Mouse (Mus musculus): Measurements from ENCODE around the gene Emc10. TPM values are rescaled to one million over a fixed set of nuclear protein-coding genes. Genes with fewer than 3 reads are reported as not detected.

Gene Emc10
- polyA plus RNA-seq, 1 experiment from 2014 or later, result 145 TPM

DNA sequence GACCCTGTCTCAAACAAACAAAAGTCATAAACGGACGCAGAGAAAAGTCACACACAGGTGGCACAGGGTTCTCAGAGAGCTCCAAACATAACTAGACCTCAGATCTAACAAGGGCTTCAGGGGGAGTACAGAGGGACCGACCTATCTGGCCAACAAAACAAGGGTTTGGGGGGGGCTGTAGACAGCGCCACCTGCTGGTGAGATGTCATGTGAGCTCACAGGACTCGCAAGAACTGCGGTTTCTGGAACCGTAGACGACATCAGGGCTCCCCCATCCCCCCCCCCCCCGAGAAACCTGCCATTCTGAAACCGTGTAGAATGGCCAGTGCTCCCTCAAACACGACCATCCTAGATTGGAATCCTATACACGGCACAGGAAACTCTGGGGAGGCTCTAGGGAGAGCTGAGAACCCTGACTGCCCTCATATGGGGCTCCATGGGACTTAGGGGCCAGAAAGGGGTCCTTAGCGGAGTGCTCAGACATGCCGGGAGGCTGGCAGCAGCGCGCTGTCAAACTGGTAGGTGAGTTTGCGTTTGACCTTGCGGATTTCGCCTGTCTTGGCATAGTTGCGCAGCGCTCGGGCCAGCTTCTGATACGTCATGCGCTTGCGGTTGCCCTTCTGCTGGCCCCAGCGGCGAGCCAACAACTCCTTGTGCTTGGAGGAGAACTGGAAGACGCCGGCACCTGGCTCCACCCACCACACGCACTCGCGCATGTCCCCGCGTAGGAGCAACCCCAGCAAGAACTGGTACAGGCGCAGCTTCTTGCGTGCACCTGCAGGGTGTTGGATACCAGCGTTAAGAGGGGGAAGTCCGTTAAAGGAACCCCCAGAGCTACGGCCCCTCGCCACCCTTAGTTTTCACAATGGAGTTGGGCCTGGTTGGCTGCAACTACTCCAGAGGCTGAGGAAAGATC lies 31.4 kb upstream of the Emc10 start:
- WGBS, result 5% methylated on average over 40 of the region's 40 CpGs
- peak overlapping the region; percentile 17; the same call in 1 of the 2 replicates for H3K27ac ChIP-seq (ENCODE audit: low read depth, low read length)
- peak overlapping the region; percentile 44 for H3K4me3 ChIP-seq (ENCODE audit: low read length)
- peak; percentile 59; the same call in 1 of the 2 replicates for ATAC-seq
- H3K9me3 ChIP-seq (ENCODE audit: control insufficient read depth, low read length), result no peaks in the 10 kb centered on the region
- H3K9ac ChIP-seq (ENCODE audit: low read depth, low read length), result peak overlapping the region; percentile 69
- H3K4me1 ChIP-seq (ENCODE audit: control insufficient read depth, insufficient read depth, low read depth, low read length), result peaks cover 7% of the 10 kb centered on the region; the same call in 1 of the 2 replicates
- no peaks in the 10 kb centered on the region for H3K36me3 ChIP-seq (ENCODE audit: control insufficient read depth, insufficient read depth, low read length)
- peaks cover 14% of the 10 kb centered on the region for H3K27me3 ChIP-seq (replicated peaks; ENCODE audit: control insufficient read depth, insufficient read depth, low read length)
- H3K4me2 ChIP-seq (ENCODE audit: low read length), result peak overlapping the region; percentile 85

DNA sequence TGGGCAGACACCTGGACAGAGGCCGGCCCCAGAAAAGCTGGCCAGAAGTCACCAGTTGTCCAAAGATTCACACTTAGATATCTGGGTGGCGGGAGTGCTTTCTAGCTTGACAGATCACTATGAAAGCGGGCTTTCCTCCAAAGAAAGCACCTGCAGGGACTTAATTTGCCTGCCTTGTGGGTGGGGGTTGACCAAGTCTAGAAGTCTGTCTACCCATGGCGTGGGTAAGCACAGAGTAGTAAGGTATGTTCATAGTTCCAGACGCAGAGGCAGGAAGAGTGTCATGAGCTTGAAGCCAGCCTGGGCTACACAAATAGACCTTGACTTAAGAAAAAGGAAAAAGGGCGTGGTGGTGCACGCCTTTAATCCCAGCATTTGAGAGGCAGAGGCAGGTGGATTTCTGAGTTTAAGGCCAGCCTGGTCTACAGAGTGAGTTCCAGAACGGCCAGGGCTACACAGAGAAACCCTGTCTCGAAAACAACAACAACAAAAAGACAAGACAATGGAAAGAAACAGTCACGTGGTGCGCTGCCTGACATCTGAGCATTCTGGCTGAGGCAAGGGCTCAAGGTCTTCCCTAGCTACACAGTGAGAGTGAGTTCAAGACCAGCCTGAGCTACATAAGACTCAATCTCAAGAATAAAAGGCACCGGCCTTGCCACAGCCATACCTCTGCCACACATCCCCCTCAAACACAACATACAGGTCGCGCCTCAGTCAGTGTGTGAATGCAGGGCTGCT lies 30.3 kb upstream of the Emc10 start:
- Histone ChIP-seq H3K4me2 (ENCODE audit: low read length) (no peak overlapping the region), H3K27me3 (replicated peaks; ENCODE audit: control insufficient read depth, insufficient read depth, low read length) (peaks cover 21% of the 10 kb centered on the region), H3K27ac (ENCODE audit: low read depth, low read length) (no peak overlapping the region), H3K4me1 (ENCODE audit: control insufficient read depth, insufficient read depth, low read depth, low read length) (peaks cover 10% of the 10 kb centered on the region; the same call in 1 of the 2 replicates), H3K9ac (ENCODE audit: low read depth, low read length) (no peak overlapping the region), H3K9me3 (ENCODE audit: control insufficient read depth, low read length) (no peaks in the 10 kb centered on the region), H3K36me3 (ENCODE audit: control insufficient read depth, insufficient read depth, low read length) (no peaks in the 10 kb centered on the region), H3K4me3 (ENCODE audit: low read length) (no peak overlapping the region)
- WGBS, result 91% methylated on average over 14 of the region's 14 CpGs
- ATAC-seq, result no peak

DNA sequence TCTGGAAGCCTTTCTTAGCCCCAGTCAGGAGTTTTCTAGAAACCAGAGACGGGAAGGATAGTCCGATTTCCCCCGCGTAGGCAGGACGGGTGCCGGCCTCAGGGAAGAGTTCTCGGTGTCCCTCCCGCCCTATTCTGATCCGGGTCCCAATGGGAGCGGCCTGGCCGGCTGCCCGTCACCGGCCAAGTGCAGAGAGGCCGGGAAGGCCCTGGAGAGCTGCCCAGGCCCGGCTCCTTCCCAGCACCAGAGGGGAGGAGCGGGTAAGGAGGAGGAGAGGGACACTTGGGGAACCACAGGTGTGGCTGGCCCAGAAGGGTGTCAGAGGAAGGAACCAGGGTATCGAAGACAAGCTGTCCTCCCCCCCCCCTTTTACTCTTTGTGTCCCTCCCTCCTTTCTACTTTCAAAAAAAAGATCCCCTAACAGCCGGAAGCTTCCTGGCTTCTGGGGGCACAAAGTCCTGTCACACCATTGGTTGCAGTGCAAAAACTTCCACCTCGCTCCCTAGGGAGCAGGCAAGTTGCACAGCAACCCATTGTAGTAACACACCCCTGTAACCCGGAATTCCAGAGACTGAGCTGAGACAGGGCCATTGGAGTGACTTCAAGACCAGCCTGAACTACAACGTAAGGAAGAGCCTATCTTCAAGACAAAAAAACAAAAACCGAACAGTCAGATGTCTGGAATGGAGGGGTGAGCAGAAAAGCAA lies 28.9 kb upstream of the Emc10 start:
- 9% methylated on average over 22 of the region's 22 CpGs for WGBS
- Histone ChIP-seq H3K4me2 (ENCODE audit: low read length) (peak overlapping the region; percentile 30), H3K36me3 (ENCODE audit: control insufficient read depth, insufficient read depth, low read length) (no peaks in the 10 kb centered on the region), H3K27me3 (replicated peaks; ENCODE audit: control insufficient read depth, insufficient read depth, low read length) (peaks cover 21% of the 10 kb centered on the region), H3K27ac (ENCODE audit: low read depth, low read length) (no peak overlapping the region), H3K9ac (ENCODE audit: low read depth, low read length) (peak overlapping the region; percentile 24; the same call in 1 of the 2 replicates), H3K9me3 (ENCODE audit: control insufficient read depth, low read length) (no peaks in the 10 kb centered on the region), H3K4me1 (ENCODE audit: control insufficient read depth, insufficient read depth, low read depth, low read length) (peaks cover 10% of the 10 kb centered on the region; the same call in 1 of the 2 replicates), H3K4me3 (ENCODE audit: low read length) (no peak overlapping the region)
- no peak for ATAC-seq

DNA sequence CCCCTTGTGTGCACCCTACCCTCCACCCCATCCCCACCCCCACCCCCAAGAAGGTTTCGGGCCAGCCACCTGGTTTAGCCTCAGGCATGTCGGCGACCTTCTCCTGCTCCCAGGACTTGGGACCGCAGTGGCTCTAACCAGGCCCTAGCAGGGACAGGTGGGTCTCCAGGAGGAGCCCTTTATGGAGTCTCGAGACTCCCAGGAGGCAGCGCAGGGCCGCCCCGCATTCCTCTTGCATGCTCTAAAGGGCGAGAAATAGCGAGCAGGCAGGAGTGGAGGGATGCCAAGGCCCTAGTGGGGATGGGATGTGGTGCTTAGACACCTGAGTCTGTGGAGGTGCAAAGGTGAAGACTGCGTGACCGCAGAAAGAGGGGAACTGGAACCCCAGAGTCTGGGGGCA lies 28.2 kb upstream of the Emc10 start, which contains the start of gene Mybpc2:
TSS of gene Mybpc2 (minus strand) at position 155 of the 400 bp plus-strand sequence.
- H3K27me3 ChIP-seq (replicated peaks; ENCODE audit: control insufficient read depth, insufficient read depth, low read length), result peaks cover 21% of the 10 kb centered on the region
- H3K4me3 ChIP-seq (ENCODE audit: low read length), result no peak within 1 kb of the TSS
- WGBS, result 35% methylated on average over 12 of the region's 12 CpGs
- peak within 1 kb of the TSS; percentile 24; the same call in 1 of the 2 replicates for H3K9ac ChIP-seq (ENCODE audit: low read depth, low read length)
- no peak within 1 kb of the TSS for H3K27ac ChIP-seq (ENCODE audit: low read depth, low read length)
- H3K4me1 ChIP-seq (ENCODE audit: control insufficient read depth, insufficient read depth, low read depth, low read length), result peaks cover 10% of the 10 kb centered on the region; the same call in 1 of the 2 replicates
- ATAC-seq, result no peak
- H3K9me3 ChIP-seq (ENCODE audit: control insufficient read depth, low read length), result no peaks in the 10 kb centered on the region
- no peaks in the 10 kb centered on the region for H3K36me3 ChIP-seq (ENCODE audit: control insufficient read depth, insufficient read depth, low read length)
- peak within 1 kb of the TSS; percentile 30 for H3K4me2 ChIP-seq (ENCODE audit: low read length)

- WGBS, result 87% methylated on average over 2 of the region's 2 CpGs
- ATAC-seq, result no peak
- peaks cover 7% of the 10 kb centered on the region; the same call in 1 of the 2 replicates for H3K4me1 ChIP-seq (ENCODE audit: control insufficient read depth, insufficient read depth, low read depth, low read length)
- no peak overlapping the region for H3K27ac ChIP-seq (ENCODE audit: low read depth, low read length)
- no peak overlapping the region for H3K9ac ChIP-seq (ENCODE audit: low read depth, low read length)
- H3K9me3 ChIP-seq (ENCODE audit: control insufficient read depth, low read length), result no peaks in the 10 kb centered on the region
- H3K4me2 ChIP-seq (ENCODE audit: low read length), result no peak overlapping the region
- no peak overlapping the region for H3K4me3 ChIP-seq (ENCODE audit: low read length)
- no peaks in the 10 kb centered on the region for H3K36me3 ChIP-seq (ENCODE audit: control insufficient read depth, insufficient read depth, low read length)
- H3K27me3 ChIP-seq (replicated peaks; ENCODE audit: control insufficient read depth, insufficient read depth, low read length), result peaks cover 17% of the 10 kb centered on the region
These were observed 26.7 kb upstream of the Emc10 start for GRCm38 (mm10) chr7:44523056-44523455.

- Histone ChIP-seq H3K27ac (ENCODE audit: low read depth, low read length) (no peak overlapping the region), H3K4me2 (ENCODE audit: low read length) (peak overlapping the region; percentile 12), H3K4me3 (ENCODE audit: low read length) (no peak overlapping the region), H3K9ac (ENCODE audit: low read depth, low read length) (no peak overlapping the region), H3K36me3 (ENCODE audit: control insufficient read depth, insufficient read depth, low read length) (no peaks in the 10 kb centered on the region), H3K27me3 (replicated peaks; ENCODE audit: control insufficient read depth, insufficient read depth, low read length) (peaks cover 17% of the 10 kb centered on the region), H3K4me1 (ENCODE audit: control insufficient read depth, insufficient read depth, low read depth, low read length) (peaks cover 3% of the 10 kb centered on the region; the same call in 1 of the 2 replicates), H3K9me3 (ENCODE audit: control insufficient read depth, low read length) (no peaks in the 10 kb centered on the region)
- WGBS, result 2% methylated on average over 20 of the region's 20 CpGs
- ATAC-seq, result no peak
These were observed 25.4 kb upstream of the Emc10 start for GRCm38 (mm10) chr7:44521710-44522109.

GRCm38 (mm10) chr7:44520990-44521389 lies 24.7 kb upstream of the Emc10 start:
- WGBS, result 71% methylated on average over 3 of the region's 3 CpGs
- Histone ChIP-seq H3K27me3 (replicated peaks; ENCODE audit: control insufficient read depth, insufficient read depth, low read length) (peaks cover 17% of the 10 kb centered on the region), H3K36me3 (ENCODE audit: control insufficient read depth, insufficient read depth, low read length) (no peaks in the 10 kb centered on the region)

GRCm38 (mm10) chr7:44519240-44519913 lies 23.0 kb upstream of the Emc10 start:
- Histone ChIP-seq H3K27me3 (replicated peaks; ENCODE audit: control insufficient read depth, insufficient read depth, low read length) (peaks cover 17% of the 10 kb centered on the region), H3K9me3 (ENCODE audit: control insufficient read depth, low read length) (no peaks in the 10 kb centered on the region), H3K27ac (ENCODE audit: low read depth, low read length) (no peak overlapping the region), H3K9ac (ENCODE audit: low read depth, low read length) (no peak overlapping the region), H3K4me1 (ENCODE audit: control insufficient read depth, insufficient read depth, low read depth, low read length) (peaks cover 3% of the 10 kb centered on the region; the same call in 1 of the 2 replicates), H3K4me3 (ENCODE audit: low read length) (no peak overlapping the region), H3K36me3 (ENCODE audit: control insufficient read depth, insufficient read depth, low read length) (no peaks in the 10 kb centered on the region), H3K4me2 (ENCODE audit: low read length) (no peak overlapping the region)
- whole genome bisulfite sequencing, result 75% methylated on average over 9 of the region's 9 CpGs
- no peak for ATAC-seq

More at GRCm38 (mm10) chr7:44520990-44521389, 24.7 kb upstream of the Emc10 start:
- H3K9ac ChIP-seq (ENCODE audit: low read depth, low read length), result no peak overlapping the region
- H3K4me3 ChIP-seq (ENCODE audit: low read length), result no peak overlapping the region
- H3K9me3 ChIP-seq (ENCODE audit: control insufficient read depth, low read length), result no peaks in the 10 kb centered on the region
- peaks cover 3% of the 10 kb centered on the region; the same call in 1 of the 2 replicates for H3K4me1 ChIP-seq (ENCODE audit: control insufficient read depth, insufficient read depth, low read depth, low read length)
- H3K4me2 ChIP-seq (ENCODE audit: low read length), result no peak overlapping the region
- ATAC-seq, result no peak
- no peak overlapping the region for H3K27ac ChIP-seq (ENCODE audit: low read depth, low read length)

All from hindbrain, embryonic 16.5 days (tissue).